Mouse (Mus musculus) liver, postnatal 0 days (tissue): ENCODE results near the gene Nrbp1. TPM values are rescaled to one million over a fixed set of nuclear protein-coding genes. Genes with fewer than 3 reads are reported as not detected.

Experiments used
- ATAC-seq: fragments of 200-750 bp; cut with Nextera tagmentation; 2 replicates; pipeline ENCODE4 v1.8.0; 2017; ENCODE audit warnings: mild to moderate bottlenecking, moderate library complexity
- DNase-seq: peaks from one replicate; pipeline ENCODE4 v3.0.0-alpha.2; 2016
- H3K27ac ChIP-seq: fragments of 300-500 bp; sonication (generic); 2 replicates; pipeline ENCODE4 v1.5.1; 2014; ENCODE audit warnings: antibody characterized with exemption, moderate library complexity, mild to moderate bottlenecking, low read depth
- H3K27me3 ChIP-seq: fragments of 300-500 bp; sonication (generic); 2 replicates; pipeline ENCODE4 v1.6.1; 2014; ENCODE audit warnings: low read length, control low read depth, mixed read lengths; ENCODE audit not compliant: insufficient read depth
- H3K36me3 ChIP-seq: fragments of 300-500 bp; sonication (generic); replicated peaks from 2 replicates; pipeline ENCODE4 v1.6.1; 2014; ENCODE audit warnings: mild to moderate bottlenecking, control low read depth, low read length, moderate library complexity, mixed read lengths; ENCODE audit not compliant: insufficient read depth
- H3K4me1 ChIP-seq: fragments of 300-500 bp; sonication (generic); 2 replicates; pipeline ENCODE4 v1.6.1; 2014; ENCODE audit warnings: antibody characterized with exemption, mild to moderate bottlenecking, control low read depth; ENCODE audit not compliant: insufficient read depth
- H3K4me2 ChIP-seq: fragments of 300-500 bp; sonication (generic); 2 replicates; pipeline ENCODE4 v1.6.1; 2014; ENCODE audit warnings: low read depth, mild to moderate bottlenecking, low read length, moderate library complexity, mixed read lengths
- H3K4me3 ChIP-seq: fragments of 300-500 bp; sonication (generic); 2 replicates; pipeline ENCODE4 v1.5.1; 2014; ENCODE audit warnings: low read depth, low read length
- H3K9ac ChIP-seq: fragments of 300-500 bp; sonication (generic); replicated peaks from 2 replicates; pipeline ENCODE4 v1.6.1; 2014; ENCODE audit warnings: mild to moderate bottlenecking, moderate library complexity
- H3K9me3 ChIP-seq: fragments of 300-500 bp; sonication (generic); 2 replicates; pipeline ENCODE4 v1.6.1; 2016; ENCODE audit warnings: mild to moderate bottlenecking, control low read depth, low read length, mixed read lengths
- CTCF ChIP-seq: sonication (generic); IDR thresholded peaks from 2 replicates; pipeline ENCODE4 v1.5.1; 2016; ENCODE audit warnings: antibody characterized with exemption, low read depth
- EP300 ChIP-seq: IDR thresholded peaks from 2 replicates; pipeline ENCODE4 v1.6.1; 2016; ENCODE audit warnings: antibody characterized with exemption, low read depth, mild to moderate bottlenecking
- WGBS: fragments of 180-500 bp; shearing (Covaris S2); extraction: QIAGEN DNeasy Blood & Tissue Kit; methylation state at CpG from one replicate; pipeline ENCODE4 v1.1.7; 2014; ENCODE audit not compliant: insufficient replicate concordance; 5-methylcytosine and 5-hydroxymethylcytosine counted together
- polyA plus RNA-seq: library from polyadenylated mRNA; unstranded; fragments of >200 nt; fragmentation: Nextera tagmentation; extraction: Ambion mirVana; gene quantifications from 2 replicates; pipeline ENCODE4 v1.2.1, GENCODE M21; 2015

Nrbp1 gene
- polyA plus RNA-seq, 1 experiment from 2014 or later = 42.9 TPM

DNA sequence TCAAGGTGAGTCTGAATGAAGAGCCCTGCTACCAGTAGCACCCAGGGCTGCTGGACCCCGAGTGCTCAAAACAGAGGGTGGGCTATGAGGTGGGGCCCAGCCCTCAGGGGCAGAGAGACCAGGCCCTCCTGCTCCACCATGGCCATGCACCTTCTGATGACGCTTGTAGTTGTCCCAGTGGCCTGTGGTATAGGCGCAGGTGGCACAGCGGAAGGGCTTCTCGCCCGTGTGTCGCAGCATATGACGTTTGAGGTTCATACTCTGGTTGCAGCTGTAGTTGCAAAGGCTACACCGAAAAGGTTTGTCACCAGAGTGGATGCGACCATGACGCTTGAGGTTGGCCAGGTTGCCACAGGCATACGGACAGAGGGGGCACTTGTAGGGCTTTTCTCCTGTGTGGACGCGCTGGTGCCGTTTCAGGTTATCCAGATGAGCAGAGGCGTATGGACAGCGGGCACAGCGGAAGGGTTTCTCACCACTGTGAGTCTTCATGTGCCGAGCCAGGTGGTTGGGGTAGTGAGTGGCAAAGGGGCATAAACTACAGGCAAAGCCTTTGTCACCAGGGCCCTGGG, 41.3 kb upstream of the Nrbp1 start:
- Histone ChIP-seq H3K4me1 (peaks cover 26% of the 10 kb centered on the region), H3K27ac (no peak overlapping the region)
- no peak for ATAC-seq

DNA sequence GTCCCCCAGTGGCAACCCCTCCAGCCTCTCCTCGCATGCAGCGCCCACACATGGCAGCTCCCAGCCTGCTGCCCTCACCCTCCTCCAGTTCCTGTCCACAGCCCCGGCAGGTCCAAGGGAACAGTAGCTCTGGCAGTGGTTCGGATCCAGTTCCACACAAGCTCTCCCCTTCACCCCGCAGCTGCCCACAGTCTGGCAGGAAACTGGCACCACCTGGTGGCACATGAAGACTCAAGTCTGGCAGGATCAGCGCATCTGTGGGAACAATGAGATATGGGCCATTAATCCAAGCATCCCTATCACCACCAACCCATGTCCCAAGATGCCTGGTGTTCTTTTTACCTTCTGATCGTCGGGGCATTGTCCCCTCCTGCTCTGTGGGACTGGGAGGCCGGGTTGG, 40.8 kb upstream of the Nrbp1 start:
- DNase-seq (peak; percentile 39), ATAC-seq (no peak)
- Histone ChIP-seq H3K4me2 (no peak overlapping the region), H3K36me3 (peaks cover 78% of the 10 kb centered on the region), H3K27me3 (no peaks in the 10 kb centered on the region), H3K9ac (no peak overlapping the region), H3K27ac (no peak overlapping the region), H3K4me3 (no peak overlapping the region), H3K4me1 (peaks cover 21% of the 10 kb centered on the region), H3K9me3 (peaks cover 3% of the 10 kb centered on the region; the same call in 1 of the 2 replicates)
- WGBS = 83% methylated on average over 9 of the region's 9 CpGs
- TF ChIP-seq CTCF (peak; percentile 39), EP300 (no peak)

More for the DNA sequence above, 41.3 kb upstream of the Nrbp1 start:
- no peaks in the 10 kb centered on the region for H3K27me3 ChIP-seq
- no peak overlapping the region for H3K4me2 ChIP-seq
- no peak for DNase-seq
- peaks cover 78% of the 10 kb centered on the region for H3K36me3 ChIP-seq
- peaks cover 3% of the 10 kb centered on the region; the same call in 1 of the 2 replicates for H3K9me3 ChIP-seq
- TF ChIP-seq CTCF = no peak
- TF ChIP-seq EP300 = no peak
- no peak overlapping the region for H3K9ac ChIP-seq
- H3K4me3 ChIP-seq = no peak overlapping the region
- WGBS = 93% methylated on average over 19 of the region's 19 CpGs

DNA sequence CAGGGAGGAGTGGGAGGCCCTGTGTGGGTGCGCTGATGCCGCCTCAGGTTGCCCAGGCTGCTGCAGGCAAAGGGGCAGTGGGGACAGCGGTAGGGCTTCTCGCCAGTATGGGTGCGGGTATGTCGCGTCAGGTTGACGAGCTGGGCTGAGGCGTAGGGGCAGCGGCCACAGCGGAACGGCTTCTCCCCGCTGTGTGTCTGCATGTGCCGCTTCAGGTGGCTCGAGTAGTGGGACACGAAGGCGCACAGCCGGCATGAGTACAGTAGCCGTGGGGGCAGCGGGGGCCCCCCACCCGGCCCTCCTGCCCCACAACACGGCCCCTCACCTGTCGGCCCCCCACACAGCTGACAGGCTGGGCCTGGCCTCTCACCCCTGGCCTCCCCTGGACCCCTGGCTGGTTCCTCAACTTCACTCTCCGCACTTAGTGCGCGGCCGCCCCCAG, 40.3 kb upstream of the Nrbp1 start:
- ATAC-seq = no peak
- H3K9me3 ChIP-seq = peaks cover 3% of the 10 kb centered on the region; the same call in 1 of the 2 replicates
- 0 out of 2 replicates have a peak overlapping the region, but pooled peaks have one; percentile 76 for H3K27ac ChIP-seq
- 0 out of 2 replicates have a peak overlapping the region, but pooled peaks have one; percentile 70 for H3K4me3 ChIP-seq
- peak overlapping the region; percentile 89; the same call in 1 of the 2 replicates for H3K9ac ChIP-seq
- H3K4me2 ChIP-seq = peak overlapping the region; percentile 97; the same call in 1 of the 2 replicates
- no peaks in the 10 kb centered on the region for H3K27me3 ChIP-seq
- no peak for DNase-seq
- TF ChIP-seq CTCF (no peak), EP300 (no peak)
- H3K4me1 ChIP-seq = peaks cover 19% of the 10 kb centered on the region
- peaks cover 78% of the 10 kb centered on the region for H3K36me3 ChIP-seq
- WGBS = 87% methylated on average over 27 of the region's 27 CpGs

DNA sequence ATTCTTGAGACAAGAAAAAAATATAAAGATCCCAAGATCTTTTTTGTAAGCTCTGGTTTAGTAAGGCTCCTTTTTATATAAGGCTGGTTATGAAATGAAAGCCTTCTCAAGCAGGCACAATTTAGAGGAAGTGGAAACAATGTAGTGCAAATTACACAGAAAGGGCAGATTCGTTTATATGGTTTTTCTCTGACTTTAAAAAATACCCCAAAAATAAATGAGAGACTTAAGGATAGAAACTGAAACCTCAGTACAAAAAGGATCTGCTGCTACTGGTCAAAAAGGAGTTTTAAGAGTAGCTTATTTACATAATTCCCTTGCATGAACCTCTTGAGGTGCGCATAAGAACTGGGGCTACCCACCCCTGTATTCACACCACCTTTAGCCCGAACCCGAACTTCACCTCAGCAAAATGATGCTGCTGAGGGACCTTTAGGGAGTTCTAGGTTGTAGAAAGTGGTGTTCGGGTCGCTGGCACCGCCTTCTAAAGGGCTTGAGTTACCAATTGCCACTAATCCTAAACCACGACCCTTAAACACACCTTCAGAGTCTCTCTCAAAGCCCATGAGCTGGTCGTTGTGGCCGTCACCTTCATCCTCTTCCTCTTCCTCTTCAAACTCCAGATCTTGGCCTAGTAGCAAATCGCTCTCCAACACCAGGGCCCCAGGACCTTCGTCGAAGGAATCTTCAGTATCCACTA, 39.5 kb upstream of the Nrbp1 start:
- TF ChIP-seq EP300 (no peak), CTCF (no peak)
- whole genome bisulfite sequencing = 9% methylated on average over 13 of the region's 13 CpGs
- H3K9ac ChIP-seq = peak overlapping the region; percentile 89
- DNase-seq = no peak
- peak overlapping the region; percentile 76 for H3K27ac ChIP-seq
- H3K36me3 ChIP-seq = peaks cover 78% of the 10 kb centered on the region
- no peaks in the 10 kb centered on the region for H3K27me3 ChIP-seq
- H3K4me2 ChIP-seq = peak overlapping the region; percentile 97
- H3K4me3 ChIP-seq = peak overlapping the region; percentile 70
- peaks cover 3% of the 10 kb centered on the region; the same call in 1 of the 2 replicates for H3K9me3 ChIP-seq
- no peak for ATAC-seq
- H3K4me1 ChIP-seq = peaks cover 19% of the 10 kb centered on the region

DNA sequence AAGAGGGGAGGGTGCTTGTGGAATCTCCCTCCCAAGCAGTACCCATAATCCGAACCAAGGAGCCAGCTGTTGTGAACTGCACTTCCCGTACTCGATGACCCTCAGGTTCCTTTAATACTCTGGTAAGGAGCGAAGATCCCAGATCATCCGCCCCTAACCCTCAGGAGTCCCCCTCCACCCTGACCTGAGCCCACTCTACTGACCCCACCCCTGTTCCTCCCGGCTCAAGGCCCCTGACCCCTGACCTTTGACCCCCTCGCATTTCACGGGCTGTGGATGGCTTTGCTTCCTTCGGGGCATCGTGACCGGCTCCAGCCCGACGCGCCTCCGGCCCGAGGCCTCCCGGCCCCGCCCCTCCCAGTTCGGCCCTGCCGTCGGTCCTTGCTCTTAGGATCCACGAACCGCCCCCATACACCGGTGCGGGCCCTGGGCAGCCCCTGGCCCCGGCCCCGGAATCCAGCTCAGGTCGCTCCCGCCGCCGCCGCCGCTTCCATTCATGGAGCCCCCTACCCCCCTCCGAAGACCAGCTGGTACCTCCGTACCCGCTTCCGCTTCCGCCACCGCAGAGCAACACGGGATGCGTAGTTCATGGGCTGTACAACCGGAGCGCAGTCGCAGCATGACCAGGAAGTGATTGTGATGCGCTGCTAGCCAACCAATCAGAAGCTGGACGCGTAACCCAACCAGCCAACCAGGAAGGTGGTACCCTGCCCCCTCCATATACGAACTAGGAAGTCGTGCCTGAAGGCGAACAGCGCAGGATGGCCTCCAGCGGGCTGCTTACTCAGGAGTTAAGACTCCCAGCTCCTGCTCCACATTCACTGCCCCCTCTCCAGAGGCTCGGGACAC, 38.7 kb upstream of the Nrbp1 start, which contains the start of gene Zfp513:
Zfp513 (minus strand) TSS at position 562 of the 849 bp plus-strand sequence.
- Histone ChIP-seq H3K9ac (peak within 1 kb of the TSS; percentile 89), H3K36me3 (peaks cover 73% of the 10 kb centered on the region)
- WGBS = under 1% methylated on average over 53 of the region's 53 CpGs

More for the DNA sequence above, 38.7 kb upstream of the Nrbp1 start, which contains the start of gene Zfp513:
- Histone ChIP-seq H3K27me3 (no peaks in the 10 kb centered on the region), H3K4me2 (peak within 1 kb of the TSS; percentile 97), H3K27ac (peak within 1 kb of the TSS; percentile 76), H3K4me3 (peak within 1 kb of the TSS; percentile 70), H3K4me1 (peaks cover 19% of the 10 kb centered on the region), H3K9me3 (peaks cover 3% of the 10 kb centered on the region; the same call in 1 of the 2 replicates)
- peak; percentile 96 for ATAC-seq
- peak; percentile 95 for DNase-seq
- TF ChIP-seq EP300 = 0 out of 2 replicates have a peak, but pooled peaks have one; percentile 6
- TF ChIP-seq CTCF = no peak
